Mouse (Mus musculus): ENCODE measurements around the gene Prrt4. TPM values are rescaled to one million over a fixed set of nuclear protein-coding genes. Genes with fewer than 3 reads are reported as not detected.

The Prrt4 gene
- not detected for total RNA-seq (2023)

GRCm38 (mm10) chr6:29178888-29179658 is at the start of gene Prrt4:
Prrt4 (minus strand) TSS chr6:29179584.

GRCm38 (mm10) chr6:29215881-29216501 is 36.6 kb upstream of the Prrt4 start, which contains the start of gene Impdh1:
Impdh1 (minus strand) TSS chr6:29216364.

GRCm38 (mm10) chr6:29164314-29165244 is 14.8 kb downstream of the Prrt4 start, which contains the start of gene Rbm28:
Rbm28 (minus strand) TSS chr6:29165006.

Other genes with a start within 250 kb of the Prrt4 start
- not detected for gene Lep, start 119.4 kb downstream of the Prrt4 start, total RNA-seq (2023)
- 81.0 TPM for gene Rbm28, start 14.6 kb downstream of the Prrt4 start, total RNA-seq (2023)
- gene Impdh1, start 36.8 kb upstream of the Prrt4 start, total RNA-seq (2023): 123 TPM
- 15.4 TPM for gene Hilpda, start 92.9 kb upstream of the Prrt4 start, total RNA-seq (2023)
- gene Fam71f2, start 100.0 kb upstream of the Prrt4 start, total RNA-seq (2023): 1.2 TPM
- not detected for gene Fam71f1, start 139.6 kb upstream of the Prrt4 start, total RNA-seq (2023)
- 51.8 TPM for gene Calu, start 168.5 kb upstream of the Prrt4 start, total RNA-seq (2023)
- gene Opn1sw, start 208.9 kb upstream of the Prrt4 start, total RNA-seq (2023): not detected
- gene Ccdc136, start 216.7 kb upstream of the Prrt4 start, total RNA-seq (2023): not detected